40 mouse cellular contexts compared by ENCODE assay signal in genomic region chr2:172522528-172522927, GRCm38 (mm10). TPM values are rescaled to one million over a fixed set of nuclear protein-coding genes. Genes with fewer than 3 reads are reported as not detected.
"Had no signal": no experiment of that assay in that cellular context is flagged by ENCODE, and none has a peak within 500 bp of the region (broad histone marks: within the 10 kb centered on the region; RNA-seq: fewer than 3 reads in every experiment).

No protein-coding gene starts in this region.

- H3K4me1 ChIP-seq: heart, embryonic 15.5 days; hindbrain, embryonic 13.5 days; hindbrain, embryonic 15.5 days; kidney, embryonic 15.5 days; limb, embryonic 15.5 days; liver, embryonic 13.5 days; liver, embryonic 15.5 days had no signal

- H3K9ac ChIP-seq: heart, embryonic 13.5 days; heart, embryonic 15.5 days; hindbrain, embryonic 13.5 days; hindbrain, embryonic 15.5 days; kidney, embryonic 15.5 days; limb, embryonic 13.5 days; limb, embryonic 15.5 days; liver, embryonic 13.5 days; liver, embryonic 15.5 days; liver, postnatal 0 days had no signal

- H3K36me3 ChIP-seq: heart, embryonic 13.5 days; heart, embryonic 15.5 days; hindbrain, embryonic 13.5 days; hindbrain, embryonic 15.5 days; kidney, embryonic 15.5 days; limb, embryonic 13.5 days; limb, embryonic 15.5 days; liver, embryonic 13.5 days; liver, embryonic 15.5 days had no signal

- H3K4me2 ChIP-seq: heart, embryonic 11.5 days; heart, embryonic 13.5 days; heart, embryonic 15.5 days; hindbrain, embryonic 13.5 days; hindbrain, embryonic 15.5 days; kidney, embryonic 15.5 days; limb, embryonic 13.5 days; limb, embryonic 15.5 days; liver, embryonic 13.5 days; liver, embryonic 15.5 days had no signal

- H3K27ac ChIP-seq: gastrocnemius, adult 2 months; heart, embryonic 13.5 days; heart, embryonic 15.5 days; hindbrain, embryonic 13.5 days; hindbrain, embryonic 15.5 days; hindbrain, postnatal 0 days; kidney, embryonic 15.5 days; kidney, postnatal 0 days; layer of hippocampus, adult 2 months; limb, embryonic 13.5 days; limb, embryonic 15.5 days; liver, embryonic 13.5 days; liver, embryonic 15.5 days had no signal

- DNase-seq: gastrocnemius, adult 2 months; gastrocnemius, postnatal 10 days; gastrocnemius, postnatal 25 days; heart, adult 18-20 months; heart, postnatal 14 days; heart, postnatal 36 days; kidney, adult 11 months; kidney, adult 2 months; kidney, adult 9 months; kidney, postnatal 14 days; kidney, postnatal 36 days; left cerebral cortex, postnatal 4 days; liver, embryonic 13.5 days; liver, postnatal 0 days had no signal

- H3K27me3 ChIP-seq: limb, embryonic 13.5 days; limb, embryonic 15.5 days; liver, embryonic 15.5 days had no signal

- H3K9me3 ChIP-seq: heart, embryonic 15.5 days; hindbrain, embryonic 13.5 days; hindbrain, embryonic 15.5 days; kidney, embryonic 15.5 days; limb, embryonic 13.5 days; limb, embryonic 15.5 days; liver, embryonic 13.5 days; liver, embryonic 15.5 days had no signal

- H3K4me3 ChIP-seq: gastrocnemius, adult 2 months; heart, embryonic 13.5 days; heart, embryonic 15.5 days; hindbrain, embryonic 13.5 days; hindbrain, embryonic 15.5 days; kidney, embryonic 15.5 days; layer of hippocampus, adult 2 months; limb, embryonic 13.5 days; limb, embryonic 15.5 days; liver, embryonic 13.5 days; liver, embryonic 15.5 days had no signal

- ATAC-seq: hindbrain, postnatal 0 days; intestine, embryonic 16.5 days; liver, postnatal 0 days had no signal

RNA-seq across cellular contexts. Expression of gene Tfap2c, which starts 26.9 kb away (rescaled TPM):
- total RNA-seq: gastrocnemius, adult 2 months; gastrocnemius, postnatal 10 days; gastrocnemius, postnatal 25 days; gastrocnemius, postnatal 4 days; granulocyte monocyte progenitor cell, adult 5-6 weeks; heart, adult 18-20 months; heart, postnatal 14 days; heart, postnatal 36 days; hematopoietic stem cell, adult 5-6 weeks; liver, adult 2 months had no signal
- polyA plus RNA-seq: heart, postnatal 0 days; kidney, adult 2 months; large intestine, adult 2 months; liver, adult 2 months; liver, embryonic 13.5 days; liver, embryonic 15.5 days; liver, postnatal 0 days had no signal

RNA-seq across cellular contexts. Expression of gene Fam209, which starts 50.2 kb away (rescaled TPM):
- total RNA-seq: heart, adult 18-20 months; heart, postnatal 14 days; heart, postnatal 36 days; hindbrain, postnatal 0 days; layer of hippocampus, adult 2 months; layer of hippocampus, postnatal 10 days; layer of hippocampus, postnatal 25 days; left cerebral cortex, adult 8-10 months; left cerebral cortex, postnatal 25 days had no signal
- polyA plus RNA-seq: heart, embryonic 15.5 days; heart, postnatal 0 days; hindbrain, embryonic 11.5 days; hindbrain, embryonic 13.5 days; hindbrain, embryonic 15.5 days; intestine, embryonic 14.5 days; kidney, embryonic 15.5 days; kidney, postnatal 0 days; limb, embryonic 11.5 days; liver, embryonic 13.5 days; liver, embryonic 15.5 days; liver, postnatal 0 days had no signal
